Mouse (Mus musculus) limb, embryonic 12.5 days (tissue): ENCODE results near the gene Pcif1. TPM values are rescaled to one million over a fixed set of nuclear protein-coding genes. Genes with fewer than 3 reads are reported as not detected.
A peak's percentile ranks its signal among the peaks of the same experiment; 100 is the strongest.

Experiments
- ATAC-seq: fragments of 200-750 bp; cut with Nextera tagmentation; 2 replicates; pipeline ENCODE4 v1.8.0; 2017; ENCODE audit warnings: low read depth, moderate TSS enrichment; ENCODE audit not compliant: insufficient number of reproducible peaks, insufficient read depth, low FRiP score, low TSS enrichment
- H3K27ac ChIP-seq: fragments of 300-500 bp; sonication (generic); 2 replicates; pipeline ENCODE4 v1.5.1; 2016; ENCODE audit warnings: mild to moderate bottlenecking, moderate library complexity
- H3K27me3 ChIP-seq: fragments of 300-500 bp; sonication (generic); 2 replicates; pipeline ENCODE4 v1.6.1; 2016; ENCODE audit warnings: mild to moderate bottlenecking, moderate library complexity
- H3K36me3 ChIP-seq: fragments of 300-500 bp; sonication (generic); 2 replicates; pipeline ENCODE4 v1.6.1; 2016; ENCODE audit warnings: mild to moderate bottlenecking, moderate library complexity
- H3K4me1 ChIP-seq: fragments of 300-500 bp; sonication (generic); replicated peaks from 2 replicates; pipeline ENCODE4 v1.6.1; 2016
- H3K4me2 ChIP-seq: fragments of 300-500 bp; sonication (generic); 2 replicates; pipeline ENCODE4 v1.6.1; 2016; ENCODE audit warnings: mild to moderate bottlenecking, moderate library complexity
- H3K4me3 ChIP-seq: fragments of 300-500 bp; sonication (generic); replicated peaks from 2 replicates; pipeline ENCODE4 v1.5.1; 2016; ENCODE audit warnings: mild to moderate bottlenecking
- H3K9ac ChIP-seq: fragments of 300-500 bp; sonication (generic); replicated peaks from 2 replicates; pipeline ENCODE4 v1.6.1; 2016; ENCODE audit warnings: mild to moderate bottlenecking, moderate library complexity
- H3K9me3 ChIP-seq: fragments of 300-500 bp; sonication (generic); 2 replicates; pipeline ENCODE4 v1.6.1; 2016; ENCODE audit warnings: mild to moderate bottlenecking, moderate library complexity
- WGBS: fragments of 180-500 bp; shearing (Covaris S2); methylation state at CpG from one replicate; pipeline ENCODE4 v1.1.7; 2016; 5-methylcytosine and 5-hydroxymethylcytosine counted together
- polyA plus RNA-seq: library from polyadenylated mRNA; unstranded; fragments of >200 nt; fragmentation: Nextera tagmentation; extraction: Ambion mirVana; gene quantifications from 2 replicates; pipeline ENCODE4 v1.2.1, GENCODE M21; 2016

The Pcif1 gene
- polyA plus RNA-seq, 1 experiment from 2014 or later, result 97.6 TPM

DNA sequence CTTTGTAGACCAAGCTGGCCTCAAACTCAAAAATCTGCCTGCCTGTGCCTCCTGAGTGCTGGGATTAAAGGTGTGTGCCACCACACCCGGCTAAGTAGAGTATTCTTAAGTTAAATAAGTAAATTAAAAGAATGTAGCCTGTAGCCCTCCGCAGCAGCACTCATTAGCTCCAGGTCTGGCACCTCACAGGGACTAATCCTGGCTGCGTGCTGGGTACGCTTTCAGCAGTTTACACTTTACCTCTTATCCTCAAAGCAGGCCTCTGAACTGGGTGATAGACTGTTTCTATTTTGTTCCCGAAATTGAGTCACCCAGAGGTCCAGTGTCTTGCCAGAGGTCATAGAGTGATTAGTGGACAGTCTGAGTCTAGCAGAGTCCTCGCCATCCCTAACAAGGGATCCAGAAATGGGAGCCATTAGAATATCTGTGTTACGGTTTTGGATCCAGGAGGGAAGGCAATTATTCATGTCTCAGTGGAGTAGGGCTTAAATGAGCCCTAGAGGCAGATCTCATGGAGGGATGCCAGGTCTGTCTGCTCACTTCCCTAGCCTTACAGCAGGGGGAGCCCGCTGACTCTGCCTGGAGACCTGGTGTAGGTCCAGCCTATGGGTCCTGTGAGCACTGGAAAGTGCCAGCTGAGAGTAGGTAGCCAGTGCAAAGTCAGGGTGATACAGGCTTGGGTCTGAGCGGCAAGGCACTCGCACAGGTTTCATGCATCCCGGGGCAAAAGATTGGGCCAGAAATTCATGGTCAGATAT is 45.2 kb downstream of the Pcif1 start:
- Histone ChIP-seq H3K36me3 (peaks cover 8% of the 10 kb centered on the region; the same call in 1 of the 2 replicates), H3K9ac (no peak overlapping the region), H3K27me3 (no peaks in the 10 kb centered on the region), H3K4me1 (0 out of 2 replicates have a peak, but pooled peaks cover 6% of the 10 kb centered on the region), H3K9me3 (no peaks in the 10 kb centered on the region), H3K4me2 (no peak overlapping the region), H3K27ac (no peak overlapping the region), H3K4me3 (no peak overlapping the region)
- peak; percentile 46; the same call in 1 of the 2 replicates for ATAC-seq
- WGBS, result 38% methylated on average over 11 of the region's 11 CpGs

DNA sequence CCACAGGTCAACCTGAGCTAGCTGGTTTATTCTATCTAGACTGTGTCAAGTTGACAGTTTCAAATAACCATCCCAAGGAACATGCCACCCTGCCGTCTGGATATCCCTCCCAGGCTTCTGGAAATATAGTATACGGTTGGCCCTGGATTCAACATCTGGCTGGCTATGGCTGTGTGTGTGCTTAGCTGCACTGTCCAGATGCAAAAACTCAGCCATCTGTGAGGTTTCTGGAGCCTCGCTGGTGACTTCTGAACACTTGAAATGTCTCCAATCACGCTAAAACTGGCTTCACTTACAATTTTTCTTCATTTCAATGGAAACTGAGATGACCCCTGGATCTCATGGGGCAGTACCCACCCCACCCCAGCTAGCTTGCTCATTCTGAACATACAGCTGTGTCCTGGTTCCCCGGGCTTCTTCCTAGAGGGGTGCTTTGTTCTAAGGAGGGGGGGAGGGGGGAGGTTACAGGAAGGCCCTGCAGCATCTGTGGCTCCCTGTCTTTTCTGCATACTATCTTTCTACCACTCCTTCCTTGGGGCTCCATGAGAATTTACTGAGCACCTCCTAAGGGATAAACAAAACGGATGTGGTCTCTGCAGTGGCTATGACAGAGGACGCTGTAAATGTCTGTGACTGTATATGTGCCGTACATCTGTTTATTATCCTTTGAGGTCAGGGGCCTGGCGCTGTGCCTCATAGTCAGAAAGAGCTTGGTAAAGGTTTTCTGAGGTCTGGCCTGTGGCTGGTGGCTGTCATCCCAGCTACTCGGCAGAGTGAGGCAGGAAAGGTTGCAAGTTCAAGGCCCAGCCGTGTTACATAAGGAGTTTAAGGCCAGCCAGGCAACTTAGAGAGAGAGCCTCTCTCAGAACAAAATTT is 51.8 kb downstream of the Pcif1 start:
- ATAC-seq, result no peak
- Histone ChIP-seq H3K27me3 (peaks cover 22% of the 10 kb centered on the region), H3K27ac (peak overlapping the region; percentile 14; the same call in 1 of the 2 replicates), H3K9ac (no peak overlapping the region), H3K36me3 (no peaks in the 10 kb centered on the region), H3K9me3 (no peaks in the 10 kb centered on the region), H3K4me1 (peaks cover 3% of the 10 kb centered on the region; the same call in 1 of the 2 replicates), H3K4me3 (no peak overlapping the region), H3K4me2 (no peak overlapping the region)
- WGBS, result 42% methylated on average over 11 of the region's 11 CpGs

DNA sequence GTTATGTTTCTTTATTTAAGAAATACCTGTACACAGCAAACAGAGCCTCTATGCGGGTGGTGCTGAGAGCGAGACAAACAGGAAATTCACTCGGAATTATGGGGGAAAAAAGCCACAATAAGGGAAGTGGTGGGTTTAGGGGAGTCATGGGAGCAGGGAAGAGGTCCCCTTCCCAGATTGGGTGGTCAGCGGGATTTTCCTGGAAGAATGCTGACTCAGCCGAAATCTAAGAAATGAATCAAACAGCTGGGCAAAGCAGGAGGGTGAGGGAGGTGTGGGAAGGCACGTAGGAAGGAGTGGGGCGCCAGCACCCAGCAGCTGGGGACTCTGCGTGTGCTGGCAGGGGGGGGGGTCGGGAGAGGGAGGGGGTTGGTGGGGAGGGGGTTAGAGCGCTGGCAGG is 54.4 kb downstream of the Pcif1 start:
- peaks cover 45% of the 10 kb centered on the region for H3K27me3 ChIP-seq
- H3K4me3 ChIP-seq, result no peak overlapping the region
- WGBS, result 41% methylated on average over 9 of the region's 10 CpGs

DNA sequence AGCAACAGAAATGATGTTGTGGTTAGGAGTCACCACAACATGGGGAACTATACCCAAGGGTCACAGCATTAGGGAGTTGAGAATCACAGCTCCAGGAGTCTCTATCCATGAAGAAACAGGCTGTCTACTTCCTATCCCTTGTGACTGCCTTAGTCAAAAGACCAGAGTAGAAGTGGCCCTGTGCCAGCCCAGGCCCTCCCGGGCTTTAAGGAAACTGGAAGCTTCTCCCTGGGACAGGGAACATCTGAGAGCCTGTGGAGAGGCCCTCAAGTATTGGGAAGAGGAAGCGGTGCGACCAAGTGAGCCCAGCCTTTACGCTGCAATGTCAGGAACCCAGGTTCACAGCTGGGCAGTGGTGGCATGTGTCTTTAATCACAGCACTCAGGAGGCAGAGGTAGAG is 56.9 kb downstream of the Pcif1 start:
- 69% methylated on average over 4 of the region's 4 CpGs for WGBS
- no peaks in the 10 kb centered on the region for H3K36me3 ChIP-seq
- H3K27me3 ChIP-seq, result peaks cover 63% of the 10 kb centered on the region
- no peak for ATAC-seq
- no peak overlapping the region for H3K9ac ChIP-seq
- no peak overlapping the region for H3K4me3 ChIP-seq
- no peaks in the 10 kb centered on the region for H3K9me3 ChIP-seq
- no peak overlapping the region for H3K27ac ChIP-seq
- peaks cover 31% of the 10 kb centered on the region for H3K4me1 ChIP-seq
- H3K4me2 ChIP-seq, result no peak overlapping the region

More for the DNA sequence above, 54.4 kb downstream of the Pcif1 start:
- Histone ChIP-seq H3K36me3 (no peaks in the 10 kb centered on the region), H3K4me1 (peaks cover 6% of the 10 kb centered on the region), H3K27ac (no peak overlapping the region), H3K4me2 (no peak overlapping the region), H3K9me3 (no peaks in the 10 kb centered on the region), H3K9ac (no peak overlapping the region)
- no peak for ATAC-seq

DNA sequence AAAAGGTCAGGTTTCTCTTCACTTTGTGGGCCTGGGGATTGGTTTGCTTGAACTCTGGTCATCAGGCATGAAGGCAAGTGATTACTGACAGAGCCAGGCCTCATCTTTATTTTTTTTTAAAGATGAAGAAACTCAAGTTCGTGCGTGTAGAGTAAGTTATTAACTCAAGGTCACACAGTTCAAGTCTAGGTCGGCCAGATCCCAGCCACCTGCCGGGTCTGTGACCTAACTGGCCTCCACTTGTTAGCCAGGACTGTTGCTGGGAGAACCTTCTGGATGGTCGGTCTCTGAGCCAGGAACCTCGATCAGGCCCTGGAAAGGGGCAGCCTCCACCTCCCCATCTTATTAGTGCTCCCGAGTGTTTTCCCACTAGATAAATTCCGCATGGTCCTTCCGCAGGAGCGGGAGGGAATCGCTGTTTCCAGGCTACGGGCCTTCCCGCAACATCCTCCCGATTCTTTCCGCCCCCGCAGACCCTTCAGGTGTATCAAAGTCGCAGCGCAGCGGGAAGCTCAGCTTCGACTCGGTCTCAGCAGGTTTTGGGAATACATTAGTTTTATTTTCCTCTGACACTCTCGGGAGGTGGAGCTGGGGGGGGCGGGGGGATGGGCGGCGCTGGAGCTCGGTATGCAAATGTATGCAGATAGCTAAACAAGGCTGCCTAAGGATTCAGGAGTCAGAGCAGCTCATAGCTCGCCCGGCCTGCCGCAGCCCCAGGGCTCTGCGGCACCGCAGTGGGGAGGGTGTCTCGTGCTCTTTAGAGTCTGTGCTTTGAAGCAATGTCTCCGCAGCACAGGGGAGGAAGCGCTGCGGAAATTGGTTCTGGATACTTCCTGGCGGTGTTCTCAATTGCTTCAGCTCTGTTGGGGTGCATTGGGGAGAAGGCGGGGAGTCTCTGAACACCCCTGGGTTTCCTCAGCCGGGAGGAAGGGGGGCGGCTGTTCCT is 59.3 kb downstream of the Pcif1 start:
- H3K4me1 ChIP-seq, result peaks cover 42% of the 10 kb centered on the region
- 3% methylated on average over 39 of the region's 39 CpGs for WGBS
- H3K9ac ChIP-seq, result peak overlapping the region; percentile 34; the same call in 1 of the 2 replicates
- peak overlapping the region; percentile 35 for H3K4me3 ChIP-seq
- ATAC-seq, result no peak
- peaks cover 58% of the 10 kb centered on the region for H3K27me3 ChIP-seq
- H3K4me2 ChIP-seq, result peak overlapping the region; percentile 66
- no peaks in the 10 kb centered on the region for H3K36me3 ChIP-seq
- H3K9me3 ChIP-seq, result no peaks in the 10 kb centered on the region
- no peak overlapping the region for H3K27ac ChIP-seq

DNA sequence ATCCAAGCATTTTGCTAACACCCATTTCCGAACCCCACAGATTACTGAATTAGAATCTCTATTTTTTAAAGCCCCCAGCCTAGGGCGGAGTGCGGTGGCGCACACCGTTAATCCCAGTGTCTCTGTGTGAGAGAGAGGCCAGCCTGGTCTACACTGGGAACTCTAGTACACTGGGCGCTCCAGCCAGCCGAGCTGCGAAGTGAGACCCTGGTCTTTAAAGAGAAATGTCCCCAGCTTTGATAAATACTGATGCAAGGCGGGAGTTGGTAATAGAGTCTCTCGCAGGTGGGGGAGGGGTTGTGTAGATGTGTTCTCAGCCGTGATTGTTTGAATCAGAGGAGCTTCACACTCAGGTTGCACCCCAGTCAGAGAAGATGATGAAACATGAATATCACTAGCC is 60.0 kb downstream of the Pcif1 start:
- H3K27me3 ChIP-seq, result peaks cover 58% of the 10 kb centered on the region
- no peak for ATAC-seq
- peak overlapping the region; percentile 34; the same call in 1 of the 2 replicates for H3K9ac ChIP-seq

DNA sequence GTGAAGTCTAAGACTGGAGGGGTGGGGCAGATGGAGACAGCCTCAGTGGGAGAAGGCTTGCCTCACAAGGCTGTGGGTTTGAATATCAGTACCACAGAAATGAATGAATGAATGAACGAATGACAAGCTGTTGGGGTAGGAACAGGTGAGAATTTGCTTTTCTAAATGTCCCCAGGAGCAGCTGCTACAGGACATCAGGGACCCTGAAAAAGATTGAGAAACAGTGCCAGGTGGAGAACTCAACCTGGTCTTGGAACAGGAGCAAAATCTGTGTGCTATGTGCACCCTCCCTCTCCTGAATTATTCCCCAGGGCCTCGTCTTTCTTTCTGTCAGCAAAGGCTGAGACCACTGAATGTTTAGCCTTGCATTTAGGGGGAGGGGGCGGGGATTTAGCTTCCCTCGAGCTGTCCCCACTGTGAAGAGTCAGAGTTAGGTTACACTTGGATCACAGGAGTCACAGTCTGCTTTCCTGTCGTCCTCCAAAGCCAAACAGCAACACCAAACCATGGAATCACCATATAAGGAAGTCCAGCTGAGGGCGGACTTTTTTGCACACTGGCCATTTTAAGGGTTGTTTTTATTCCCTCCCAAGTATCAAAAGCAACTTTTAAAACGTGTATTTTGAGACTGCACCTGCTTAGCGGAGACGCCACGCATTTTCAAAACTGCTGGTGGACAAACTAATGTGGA is 61.2 kb downstream of the Pcif1 start, which contains the start of gene Mmp9:
TSS of gene Mmp9 (plus strand) at position 641 of the 691 bp plus-strand sequence.
- peaks cover 50% of the 10 kb centered on the region for H3K27me3 ChIP-seq
- ATAC-seq, result 0 out of 2 replicates have a peak, but pooled peaks have one; percentile 13
- no peak within 1 kb of the TSS for H3K9ac ChIP-seq
- H3K27ac ChIP-seq, result peak within 1 kb of the TSS; percentile 35; the same call in 1 of the 2 replicates
- no peaks in the 10 kb centered on the region for H3K36me3 ChIP-seq
- 21% methylated on average over 10 of the region's 10 CpGs for WGBS
- no peak within 1 kb of the TSS for H3K4me3 ChIP-seq
- peaks cover 39% of the 10 kb centered on the region for H3K4me1 ChIP-seq
- peak within 1 kb of the TSS; percentile 66; the same call in 1 of the 2 replicates for H3K4me2 ChIP-seq
- H3K9me3 ChIP-seq, result no peaks in the 10 kb centered on the region

More for the DNA sequence above, 60.0 kb downstream of the Pcif1 start:
- H3K4me2 ChIP-seq, result peak overlapping the region; percentile 66
- no peaks in the 10 kb centered on the region for H3K36me3 ChIP-seq
- H3K9me3 ChIP-seq, result no peaks in the 10 kb centered on the region
- 2% methylated on average over 11 of the region's 11 CpGs for WGBS
- H3K4me1 ChIP-seq, result peaks cover 42% of the 10 kb centered on the region
- peak overlapping the region; percentile 35 for H3K4me3 ChIP-seq
- H3K27ac ChIP-seq, result no peak overlapping the region

DNA sequence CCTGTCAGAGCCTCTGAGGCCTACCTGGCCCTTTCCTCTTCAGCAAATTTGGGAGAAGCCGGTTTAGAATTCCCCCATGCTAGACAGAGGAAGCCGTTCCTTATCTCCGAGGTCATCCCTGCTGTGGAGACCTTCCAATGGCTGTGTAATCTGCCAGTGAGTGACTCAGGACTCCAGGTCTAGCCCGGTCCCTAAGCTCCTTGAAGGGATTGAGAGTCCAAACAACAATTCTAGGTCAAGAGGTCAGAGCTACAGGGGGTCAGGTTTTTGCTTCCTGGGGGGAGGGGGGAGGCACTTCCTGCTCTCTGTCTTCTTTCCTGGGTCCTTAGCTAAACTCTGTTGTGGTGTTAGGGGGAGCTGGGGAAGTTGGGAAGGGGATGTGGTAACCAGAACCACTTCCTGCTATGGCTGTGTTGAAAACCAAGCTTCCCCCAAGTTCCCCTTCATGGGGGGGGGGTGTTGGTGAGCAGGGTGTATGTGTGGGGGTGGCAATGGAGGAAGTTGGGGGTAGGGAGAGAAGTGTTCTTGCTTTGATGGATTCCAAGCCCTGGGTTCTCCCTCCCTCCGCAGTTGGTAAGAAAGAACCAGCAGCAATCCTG is 63.7 kb downstream of the Pcif1 start:
- Histone ChIP-seq H3K27ac (no peak overlapping the region), H3K4me3 (no peak overlapping the region), H3K27me3 (peaks cover 48% of the 10 kb centered on the region), H3K9ac (no peak overlapping the region), H3K36me3 (no peaks in the 10 kb centered on the region), H3K4me2 (no peak overlapping the region), H3K4me1 (peaks cover 48% of the 10 kb centered on the region), H3K9me3 (no peaks in the 10 kb centered on the region)
- WGBS, result 19% methylated on average over 5 of the region's 5 CpGs
- no peak for ATAC-seq
